Mouse (Mus musculus): ENCODE results near the gene Snx5. TPM values are rescaled to one million over a fixed set of nuclear protein-coding genes. Genes with fewer than 3 reads are reported as not detected.

Gene Snx5
- polyA plus RNA-seq (2016; fragmentation: Nextera tagmentation; extraction: Ambion mirVana), result 102 and 120 TPM in 2 replicates

GRCm38 (mm10) chr2:144270507-144271420, at the start of gene Snx5, which contains the start of gene Mgme1:
Snx5 (minus strand) TSS chr2:144270906.
Mgme1 (plus strand) TSS chr2:144270663.
- peak; percentile 94 for DNase-seq (ENCODE audit: low spot score)
- no peaks in the 10 kb centered on the region for H3K9me3 ChIP-seq (replicated peaks)
- H3K36me3 ChIP-seq, result peaks cover 35% of the 10 kb centered on the region
- peaks cover 60% of the 10 kb centered on the region for H3K4me1 ChIP-seq
- peak within 1 kb of the TSS; percentile 91 for H3K4me3 ChIP-seq
- WGBS, result under 1% methylated on average over 90 of the region's 93 CpGs
- no peaks in the 10 kb centered on the region for H3K27me3 ChIP-seq (ENCODE audit: low read depth, poor library complexity, severe bottlenecking)
- H3K27ac ChIP-seq (replicated peaks), result peak within 1 kb of the TSS; percentile 98

GRCm38 (mm10) chr2:144311372-144311771, 40.7 kb upstream of the Snx5 start:
- Histone ChIP-seq H3K4me3 (no peak overlapping the region), H3K9me3 (replicated peaks) (no peaks in the 10 kb centered on the region), H3K27me3 (ENCODE audit: low read depth, poor library complexity, severe bottlenecking) (no peaks in the 10 kb centered on the region), H3K27ac (replicated peaks) (no peak overlapping the region), H3K4me1 (peaks cover 12% of the 10 kb centered on the region), H3K36me3 (no peaks in the 10 kb centered on the region)
- DNase-seq (ENCODE audit: low spot score), result no peak
- WGBS, result 93% methylated on average over 2 of the region's 2 CpGs

- 25% methylated on average over 5 of the region's 5 CpGs for WGBS
- Histone ChIP-seq H3K36me3 (no peaks in the 10 kb centered on the region), H3K27me3 (ENCODE audit: low read depth, poor library complexity, severe bottlenecking) (no peaks in the 10 kb centered on the region), H3K4me3 (no peak overlapping the region), H3K9me3 (replicated peaks) (no peaks in the 10 kb centered on the region), H3K4me1 (peaks cover 12% of the 10 kb centered on the region), H3K27ac (replicated peaks) (peak overlapping the region; percentile 66)
- DNase-seq (ENCODE audit: low spot score), result no peak
These were observed 39.6 kb upstream of the Snx5 start for GRCm38 (mm10) chr2:144310273-144310672.

DNA sequence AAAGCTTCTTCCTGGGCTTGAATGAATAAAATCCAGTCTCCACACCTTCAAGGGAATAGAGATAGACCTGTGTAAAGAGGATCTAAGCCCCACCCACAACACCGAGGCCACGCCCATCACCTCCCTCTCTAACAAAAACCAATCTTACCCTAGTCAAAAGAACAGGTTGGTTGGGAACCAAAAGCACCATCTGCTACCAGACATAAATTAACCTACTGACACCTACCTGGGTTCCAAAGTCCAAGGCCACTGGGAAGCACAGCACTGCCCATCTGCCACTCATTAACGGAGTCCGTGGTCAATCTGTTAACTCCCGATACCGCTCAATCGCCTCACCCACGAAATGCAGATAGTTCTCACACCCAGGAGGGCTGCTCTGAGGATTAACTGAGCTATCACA, 37.9 kb upstream of the Snx5 start:
- no peak overlapping the region for H3K4me3 ChIP-seq
- no peaks in the 10 kb centered on the region for H3K36me3 ChIP-seq
- H3K27ac ChIP-seq (replicated peaks), result no peak overlapping the region
- 60% methylated on average over 8 of the region's 8 CpGs for WGBS
- peaks cover 12% of the 10 kb centered on the region for H3K4me1 ChIP-seq
- no peaks in the 10 kb centered on the region for H3K9me3 ChIP-seq (replicated peaks)
- H3K27me3 ChIP-seq (ENCODE audit: low read depth, poor library complexity, severe bottlenecking), result no peaks in the 10 kb centered on the region
- DNase-seq (ENCODE audit: low spot score), result no peak

DNA sequence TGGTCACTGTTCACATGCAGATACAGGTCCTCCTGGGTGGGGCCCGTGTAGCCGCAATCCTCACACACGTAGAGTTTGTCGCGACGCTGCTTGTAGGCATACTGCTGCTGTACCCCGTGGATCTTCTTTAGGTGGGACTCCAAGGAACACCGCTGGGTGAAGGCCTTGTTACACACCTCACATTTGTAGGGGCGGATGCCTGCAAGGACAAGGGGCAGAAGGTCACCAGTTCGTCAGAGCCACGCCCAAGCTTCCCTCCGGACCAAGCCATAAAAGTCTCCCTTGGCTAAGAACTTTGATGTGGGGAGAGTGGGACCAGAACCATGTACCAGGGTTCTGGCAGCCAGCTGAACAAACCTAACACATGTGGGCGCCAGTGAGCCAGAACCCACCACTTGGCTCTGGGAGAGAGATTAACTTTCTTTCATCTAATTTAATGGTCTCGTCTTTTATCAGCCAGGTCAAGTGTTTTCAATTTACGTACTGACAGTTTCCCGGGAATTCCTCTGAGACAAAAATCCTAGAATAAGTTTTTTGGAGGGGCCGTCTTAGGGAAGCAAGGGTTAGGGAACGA, 35.1 kb upstream of the Snx5 start:
- peaks cover 12% of the 10 kb centered on the region for H3K4me1 ChIP-seq
- H3K4me3 ChIP-seq, result no peak overlapping the region
- no peak for DNase-seq (ENCODE audit: low spot score)
- H3K27me3 ChIP-seq (ENCODE audit: low read depth, poor library complexity, severe bottlenecking), result no peaks in the 10 kb centered on the region
- H3K27ac ChIP-seq (replicated peaks), result no peak overlapping the region
- 74% methylated on average over 18 of the region's 18 CpGs for WGBS
- H3K9me3 ChIP-seq (replicated peaks), result no peaks in the 10 kb centered on the region
- no peaks in the 10 kb centered on the region for H3K36me3 ChIP-seq

DNA sequence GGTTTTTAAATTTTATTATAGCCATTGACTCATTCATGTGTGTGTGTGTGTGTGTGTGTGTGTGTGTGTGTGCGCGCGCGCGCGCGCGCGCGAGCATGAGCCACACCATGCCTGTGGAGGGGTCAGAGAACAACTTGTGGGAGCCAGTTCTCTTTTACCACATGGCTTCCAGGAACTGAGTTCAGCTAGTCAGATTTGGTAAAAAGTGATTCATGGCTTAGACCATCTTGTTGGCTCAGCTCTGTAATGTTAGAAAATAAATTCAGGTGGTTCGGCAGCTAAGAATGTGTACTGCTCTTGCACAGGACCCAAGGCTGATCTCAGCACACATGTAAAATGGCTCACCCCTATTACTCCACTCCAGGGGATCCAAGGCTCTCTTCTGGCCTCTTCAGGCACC, 30.4 kb upstream of the Snx5 start:
- H3K4me1 ChIP-seq, result no peaks in the 10 kb centered on the region
- no peaks in the 10 kb centered on the region for H3K9me3 ChIP-seq (replicated peaks)
- H3K4me3 ChIP-seq, result no peak overlapping the region
- no peaks in the 10 kb centered on the region for H3K36me3 ChIP-seq
- DNase-seq (ENCODE audit: low spot score), result no peak
- WGBS, result 96% methylated on average over 11 of the region's 11 CpGs
- H3K27ac ChIP-seq (replicated peaks), result no peak overlapping the region
- H3K27me3 ChIP-seq (ENCODE audit: low read depth, poor library complexity, severe bottlenecking), result no peaks in the 10 kb centered on the region

GRCm38 (mm10) chr2:144299749-144300669, 29.3 kb upstream of the Snx5 start:
- Histone ChIP-seq H3K27ac (replicated peaks) (no peak overlapping the region), H3K27me3 (ENCODE audit: low read depth, poor library complexity, severe bottlenecking) (no peaks in the 10 kb centered on the region), H3K4me1 (no peaks in the 10 kb centered on the region), H3K4me3 (no peak overlapping the region), H3K9me3 (replicated peaks) (no peaks in the 10 kb centered on the region), H3K36me3 (no peaks in the 10 kb centered on the region)
- DNase-seq (ENCODE audit: low spot score), result no peak
- WGBS, result 87% methylated on average over 9 of the region's 9 CpGs

- no peaks in the 10 kb centered on the region for H3K4me1 ChIP-seq
- H3K4me3 ChIP-seq, result no peak overlapping the region
- H3K36me3 ChIP-seq, result no peaks in the 10 kb centered on the region
- DNase-seq (ENCODE audit: low spot score), result no peak
- H3K9me3 ChIP-seq (replicated peaks), result no peaks in the 10 kb centered on the region
- 83% methylated on average over 9 of the region's 9 CpGs for WGBS
- no peak overlapping the region for H3K27ac ChIP-seq (replicated peaks)
- no peaks in the 10 kb centered on the region for H3K27me3 ChIP-seq (ENCODE audit: low read depth, poor library complexity, severe bottlenecking)
These were observed 24.5 kb upstream of the Snx5 start for GRCm38 (mm10) chr2:144295145-144295735.

- Histone ChIP-seq H3K4me3 (no peak overlapping the region), H3K4me1 (no peaks in the 10 kb centered on the region), H3K9me3 (replicated peaks) (no peaks in the 10 kb centered on the region), H3K27ac (replicated peaks) (no peak overlapping the region), H3K36me3 (no peaks in the 10 kb centered on the region), H3K27me3 (ENCODE audit: low read depth, poor library complexity, severe bottlenecking) (no peaks in the 10 kb centered on the region)
- 90% methylated on average over 11 of the region's 11 CpGs for WGBS
- DNase-seq (ENCODE audit: low spot score), result no peak
These were observed 21.0 kb upstream of the Snx5 start for GRCm38 (mm10) chr2:144291600-144292305.

- no peak overlapping the region for H3K27ac ChIP-seq (replicated peaks)
- no peaks in the 10 kb centered on the region for H3K27me3 ChIP-seq (ENCODE audit: low read depth, poor library complexity, severe bottlenecking)
- 94% methylated on average over 7 of the region's 7 CpGs for WGBS
- no peak overlapping the region for H3K4me3 ChIP-seq
- no peaks in the 10 kb centered on the region for H3K36me3 ChIP-seq
- no peaks in the 10 kb centered on the region for H3K9me3 ChIP-seq (replicated peaks)
- no peak for DNase-seq (ENCODE audit: low spot score)
- no peaks in the 10 kb centered on the region for H3K4me1 ChIP-seq
These were observed 19.6 kb upstream of the Snx5 start for GRCm38 (mm10) chr2:144290321-144290720.

GRCm38 (mm10) chr2:144281417-144281816, 10.7 kb upstream of the Snx5 start:
- Histone ChIP-seq H3K4me1 (0 out of 2 replicates have a peak, but pooled peaks cover 8% of the 10 kb centered on the region), H3K27ac (replicated peaks) (no peak overlapping the region), H3K27me3 (ENCODE audit: low read depth, poor library complexity, severe bottlenecking) (no peaks in the 10 kb centered on the region), H3K36me3 (peaks cover 41% of the 10 kb centered on the region), H3K4me3 (no peak overlapping the region), H3K9me3 (replicated peaks) (no peaks in the 10 kb centered on the region)
- no peak for DNase-seq (ENCODE audit: low spot score)
- WGBS, result 72% methylated on average over 3 of the region's 3 CpGs

DNA sequence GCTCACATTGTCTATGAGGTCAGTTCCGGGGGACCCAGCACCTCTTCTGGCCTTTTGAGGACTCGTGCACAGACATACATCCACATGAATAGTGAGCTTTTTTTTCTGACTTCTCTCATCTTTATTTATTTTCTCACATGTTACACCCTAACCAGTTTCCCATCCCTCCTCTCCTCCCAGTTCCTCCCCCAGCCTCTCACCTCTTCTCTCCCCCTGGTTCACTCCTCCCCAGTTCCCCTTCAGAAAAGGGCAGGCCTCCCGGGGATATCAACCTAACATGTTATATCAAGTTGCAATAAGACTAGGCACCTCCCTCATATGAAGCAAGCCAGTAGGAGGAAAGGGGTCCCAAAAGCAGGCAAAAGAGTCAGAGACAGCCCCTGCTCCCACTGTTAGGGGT, 9.9 kb upstream of the Snx5 start:
- H3K36me3 ChIP-seq, result peaks cover 45% of the 10 kb centered on the region
- WGBS, result 89% methylated on average over 3 of the region's 3 CpGs
- no peak for DNase-seq (ENCODE audit: low spot score)
- H3K9me3 ChIP-seq (replicated peaks), result no peaks in the 10 kb centered on the region
- H3K27me3 ChIP-seq (ENCODE audit: low read depth, poor library complexity, severe bottlenecking), result no peaks in the 10 kb centered on the region
- H3K4me1 ChIP-seq, result 0 out of 2 replicates have a peak, but pooled peaks cover 8% of the 10 kb centered on the region
- no peak overlapping the region for H3K27ac ChIP-seq (replicated peaks)
- H3K4me3 ChIP-seq, result no peak overlapping the region
